Mouse (Mus musculus): Measurements from ENCODE around the gene Gm42517.

The Gm42517 gene

DNA sequence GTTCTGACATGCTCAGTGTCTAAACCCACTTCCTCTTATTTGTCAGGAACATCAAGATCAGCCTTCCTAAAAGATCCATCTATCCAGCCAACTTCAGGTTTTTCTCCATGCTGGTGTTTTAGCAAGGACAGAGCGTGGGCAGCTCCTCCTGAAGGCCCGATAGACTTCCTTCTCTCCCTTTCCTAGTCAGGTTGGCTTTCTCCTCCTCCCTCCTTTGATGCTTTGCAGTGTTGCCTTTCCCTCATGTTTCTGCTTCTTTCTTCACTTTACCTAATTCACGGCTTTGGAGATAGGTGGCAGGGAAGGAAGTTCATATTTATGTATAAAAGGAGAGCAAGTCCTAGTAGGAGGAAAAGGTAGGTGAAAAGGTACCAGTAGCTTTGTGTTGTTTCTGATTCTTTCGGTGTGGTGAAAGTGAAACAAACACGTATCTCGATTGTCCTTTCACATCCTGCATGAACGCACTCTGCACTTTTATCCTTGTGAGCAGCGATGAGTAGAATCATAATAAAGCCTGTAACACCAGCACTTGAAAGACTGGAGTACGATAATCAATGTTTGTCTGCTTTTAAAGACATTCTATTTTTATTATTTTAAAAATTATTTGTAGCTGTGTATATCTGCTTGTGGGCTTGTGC is 18.1 kb downstream of the Gm42517 start:
- no peak for DNase-seq (ENCODE audit: low spot score)

- DNase-seq (ENCODE audit: low spot score) = no peak
These were observed 19.9 kb downstream of the Gm42517 start for GRCm38 (mm10) chr5:108347843-108348242.

GRCm38 (mm10) chr5:108345313-108346071 is 22.2 kb downstream of the Gm42517 start:
- DNase-seq (ENCODE audit: low spot score) = no peak

DNA sequence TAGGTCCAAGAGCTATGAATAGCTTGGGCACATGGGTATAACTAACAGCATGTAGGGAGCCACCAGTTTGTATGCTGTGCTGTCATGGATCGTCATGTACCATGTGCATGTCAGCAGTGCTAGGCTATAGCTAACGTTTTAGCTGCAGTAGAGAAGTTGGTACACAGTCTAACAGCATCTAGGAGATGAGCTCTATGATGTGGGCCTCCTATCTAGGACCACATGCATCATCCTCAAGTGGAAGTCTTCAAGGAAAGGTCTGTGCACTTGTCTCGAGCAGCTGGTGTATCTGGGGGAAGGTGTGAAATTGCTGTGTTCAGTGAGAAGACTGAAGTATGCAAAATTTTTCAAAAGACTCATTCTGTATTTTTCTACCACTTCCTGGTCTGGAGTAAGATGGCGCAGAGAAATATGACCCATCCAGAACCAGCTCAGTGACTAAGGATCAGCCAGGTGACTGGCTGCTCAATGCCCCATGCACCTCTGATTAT is 24.0 kb downstream of the Gm42517 start:
- no peak for DNase-seq (ENCODE audit: low spot score)

- DNase-seq (ENCODE audit: low spot score) = no peak
These were observed 29.7 kb downstream of the Gm42517 start for GRCm38 (mm10) chr5:108338049-108338448.

- no peak for DNase-seq (ENCODE audit: low spot score)
These were observed 30.3 kb downstream of the Gm42517 start for GRCm38 (mm10) chr5:108337385-108337784.

- DNase-seq (ENCODE audit: low spot score) = no peak
These were observed 36.7 kb downstream of the Gm42517 start for GRCm38 (mm10) chr5:108331051-108331450.
